Mouse (Mus musculus): ENCODE results near the gene Ralgapa1.

- no peak for TF ChIP-seq CTCF (IDR thresholded peaks at IDR 0.05; ENCODE audit: low read depth, low read length)
- TF ChIP-seq POLR2A (IDR thresholded peaks at IDR 0.05; ENCODE audit: insufficient read depth, low read length), result no peak
These were observed 247.9 kb downstream of the Ralgapa1 start for GRCm38 (mm10) chr12:55573089-55573488.
